Mouse (Mus musculus) intestine, embryonic 15.5 days (tissue): ENCODE results near the gene Nfrkb. TPM values are rescaled to one million over a fixed set of nuclear protein-coding genes. Genes with fewer than 3 reads are reported as not detected.

Source experiments
- ATAC-seq: fragments of 200-750 bp; cut with Nextera tagmentation; 2 replicates; pipeline ENCODE4 v1.8.0; 2017; ENCODE audit warnings: moderate TSS enrichment, moderate library complexity
- H3K27ac ChIP-seq: fragments of 300-500 bp; sonication (generic); 2 replicates; pipeline ENCODE4 v1.5.1; 2015; ENCODE audit warnings: mild to moderate bottlenecking, inconsistent platforms
- H3K27me3 ChIP-seq: fragments of 300-500 bp; sonication (generic); replicated peaks from 2 replicates; pipeline ENCODE4 v1.6.1; 2015; ENCODE audit warnings: inconsistent platforms
- H3K36me3 ChIP-seq: fragments of 300-500 bp; sonication (generic); 2 replicates; pipeline ENCODE4 v1.6.1; 2015; ENCODE audit warnings: inconsistent platforms
- H3K4me1 ChIP-seq: fragments of 300-500 bp; sonication (generic); replicated peaks from 2 replicates; pipeline ENCODE4 v1.6.1; 2015; ENCODE audit warnings: inconsistent platforms
- H3K4me2 ChIP-seq: fragments of 300-500 bp; sonication (generic); replicated peaks from 2 replicates; pipeline ENCODE4 v1.6.1; 2015; ENCODE audit warnings: mild to moderate bottlenecking, inconsistent platforms
- H3K4me3 ChIP-seq: fragments of 300-500 bp; sonication (generic); replicated peaks from 2 replicates; pipeline ENCODE4 v1.5.1; 2015; ENCODE audit warnings: inconsistent platforms
- H3K9ac ChIP-seq: fragments of 300-500 bp; sonication (generic); 2 replicates; pipeline ENCODE4 v1.6.1; 2015; ENCODE audit warnings: inconsistent platforms
- H3K9me3 ChIP-seq: fragments of 300-500 bp; sonication (generic); 2 replicates; pipeline ENCODE4 v1.6.1; 2016; ENCODE audit warnings: inconsistent platforms
- WGBS: fragments of 180-500 bp; shearing (Covaris S2); methylation state at CpG from one replicate; pipeline ENCODE4 v1.1.7; 2015; 5-methylcytosine and 5-hydroxymethylcytosine counted together
- polyA plus RNA-seq: library from polyadenylated mRNA; unstranded; fragments of >200 nt; fragmentation: Nextera tagmentation; extraction: Ambion mirVana; gene quantifications from 2 replicates; pipeline ENCODE4 v1.2.1, GENCODE M21; 2015

Nfrkb gene
- polyA plus RNA-seq: 17.3 and 18.2 TPM in 2 replicates

- peak; percentile 98 for ATAC-seq
- Histone ChIP-seq H3K27ac (peak within 1 kb of the TSS; percentile 29; the same call in 1 of the 2 replicates), H3K4me1 (peaks cover 4% of the 10 kb centered on the region), H3K9ac (peak within 1 kb of the TSS; percentile 78), H3K9me3 (no peaks in the 10 kb centered on the region), H3K36me3 (no peaks in the 10 kb centered on the region), H3K4me3 (peak within 1 kb of the TSS; percentile 84), H3K27me3 (no peaks in the 10 kb centered on the region), H3K4me2 (peak within 1 kb of the TSS; percentile 69)
- under 1% methylated on average over 46 of the region's 46 CpGs for WGBS
These were observed at the start of gene Nfrkb for GRCm38 (mm10) chr9:31385947-31386354. TSS of gene Nfrkb (plus strand) at chr9:31386192.

GRCm38 (mm10) chr9:31344289-31344831 lies 41.6 kb upstream of the Nfrkb start:
- no peak for ATAC-seq
- H3K27ac ChIP-seq: no peak overlapping the region
- H3K4me3 ChIP-seq: no peak overlapping the region
- no peaks in the 10 kb centered on the region for H3K9me3 ChIP-seq
- H3K4me2 ChIP-seq: no peak overlapping the region
- H3K36me3 ChIP-seq: 0 out of 2 replicates have a peak, but pooled peaks cover 2% of the 10 kb centered on the region
- 0 out of 2 replicates have a peak, but pooled peaks cover 3% of the 10 kb centered on the region for H3K4me1 ChIP-seq
- WGBS: 70% methylated on average over 11 of the region's 11 CpGs
- H3K9ac ChIP-seq: no peak overlapping the region
- no peaks in the 10 kb centered on the region for H3K27me3 ChIP-seq

GRCm38 (mm10) chr9:31346575-31347080 lies 39.4 kb upstream of the Nfrkb start:
- H3K4me3 ChIP-seq: no peak overlapping the region
- H3K27me3 ChIP-seq: no peaks in the 10 kb centered on the region
- no peak overlapping the region for H3K27ac ChIP-seq
- H3K36me3 ChIP-seq: no peaks in the 10 kb centered on the region
- 0 out of 2 replicates have a peak, but pooled peaks cover 3% of the 10 kb centered on the region for H3K4me1 ChIP-seq
- WGBS: 65% methylated on average over 15 of the region's 15 CpGs
- H3K9me3 ChIP-seq: no peaks in the 10 kb centered on the region
- ATAC-seq: no peak
- H3K9ac ChIP-seq: no peak overlapping the region
- no peak overlapping the region for H3K4me2 ChIP-seq

GRCm38 (mm10) chr9:31348458-31348857 lies 37.5 kb upstream of the Nfrkb start:
- no peak overlapping the region for H3K27ac ChIP-seq
- H3K36me3 ChIP-seq: 0 out of 2 replicates have a peak, but pooled peaks cover 4% of the 10 kb centered on the region
- H3K9ac ChIP-seq: no peak overlapping the region
- H3K27me3 ChIP-seq: no peaks in the 10 kb centered on the region
- no peak overlapping the region for H3K4me3 ChIP-seq
- no peaks in the 10 kb centered on the region for H3K4me1 ChIP-seq
- WGBS: 75% methylated on average over 4 of the region's 4 CpGs
- H3K4me2 ChIP-seq: no peak overlapping the region
- H3K9me3 ChIP-seq: no peaks in the 10 kb centered on the region
- ATAC-seq: no peak

GRCm38 (mm10) chr9:31348915-31349314 lies 37.1 kb upstream of the Nfrkb start:
- 65% methylated on average over 11 of the region's 11 CpGs for WGBS
- no peaks in the 10 kb centered on the region for H3K9me3 ChIP-seq
- H3K36me3 ChIP-seq: 0 out of 2 replicates have a peak, but pooled peaks cover 6% of the 10 kb centered on the region
- no peaks in the 10 kb centered on the region for H3K4me1 ChIP-seq
- no peaks in the 10 kb centered on the region for H3K27me3 ChIP-seq
- H3K27ac ChIP-seq: no peak overlapping the region
- no peak overlapping the region for H3K4me3 ChIP-seq
- ATAC-seq: peak; percentile 65; the same call in 1 of the 2 replicates
- H3K4me2 ChIP-seq: no peak overlapping the region
- H3K9ac ChIP-seq: no peak overlapping the region

- 83% methylated on average over 2 of the region's 2 CpGs for WGBS
These were observed 33.3 kb upstream of the Nfrkb start for GRCm38 (mm10) chr9:31352716-31353115.

GRCm38 (mm10) chr9:31353518-31353917 lies 32.5 kb upstream of the Nfrkb start:
- H3K4me3 ChIP-seq: no peak overlapping the region
- ATAC-seq: no peak
- no peak overlapping the region for H3K4me2 ChIP-seq
- no peaks in the 10 kb centered on the region for H3K4me1 ChIP-seq
- no peak overlapping the region for H3K9ac ChIP-seq
- H3K27me3 ChIP-seq: no peaks in the 10 kb centered on the region
- H3K27ac ChIP-seq: no peak overlapping the region
- H3K36me3 ChIP-seq: 0 out of 2 replicates have a peak, but pooled peaks cover 9% of the 10 kb centered on the region
- 74% methylated on average over 10 of the region's 10 CpGs for WGBS
- H3K9me3 ChIP-seq: no peaks in the 10 kb centered on the region

More at GRCm38 (mm10) chr9:31352716-31353115, 33.3 kb upstream of the Nfrkb start:
- Histone ChIP-seq H3K4me1 (no peaks in the 10 kb centered on the region), H3K4me2 (no peak overlapping the region), H3K4me3 (no peak overlapping the region), H3K9me3 (no peaks in the 10 kb centered on the region), H3K27ac (no peak overlapping the region), H3K36me3 (0 out of 2 replicates have a peak, but pooled peaks cover 9% of the 10 kb centered on the region), H3K27me3 (no peaks in the 10 kb centered on the region), H3K9ac (no peak overlapping the region)
- ATAC-seq: no peak

- Histone ChIP-seq H3K9me3 (no peaks in the 10 kb centered on the region), H3K27ac (no peak overlapping the region), H3K4me2 (no peak overlapping the region), H3K36me3 (0 out of 2 replicates have a peak, but pooled peaks cover 14% of the 10 kb centered on the region), H3K9ac (no peak overlapping the region), H3K4me3 (no peak overlapping the region), H3K27me3 (no peaks in the 10 kb centered on the region), H3K4me1 (no peaks in the 10 kb centered on the region)
- ATAC-seq: 0 out of 2 replicates have a peak, but pooled peaks have one; percentile 25
- 65% methylated on average over 7 of the region's 7 CpGs for WGBS
These were observed 31.9 kb upstream of the Nfrkb start for GRCm38 (mm10) chr9:31354051-31354450.

GRCm38 (mm10) chr9:31363698-31364609 lies 22.0 kb upstream of the Nfrkb start:
- no peak for ATAC-seq
- Histone ChIP-seq H3K9ac (no peak overlapping the region), H3K4me3 (no peak overlapping the region), H3K27ac (no peak overlapping the region), H3K4me2 (no peak overlapping the region), H3K27me3 (no peaks in the 10 kb centered on the region), H3K9me3 (no peaks in the 10 kb centered on the region), H3K4me1 (no peaks in the 10 kb centered on the region), H3K36me3 (peaks cover 4% of the 10 kb centered on the region; the same call in 1 of the 2 replicates)
- 90% methylated on average over 9 of the region's 9 CpGs for WGBS

- no peak for ATAC-seq
- no peak overlapping the region for H3K27ac ChIP-seq
- 57% methylated on average over 8 of the region's 8 CpGs for WGBS
These were observed 20.9 kb upstream of the Nfrkb start for GRCm38 (mm10) chr9:31365086-31365485.

GRCm38 (mm10) chr9:31371740-31372139 lies 14.3 kb upstream of the Nfrkb start:
- no peak overlapping the region for H3K9ac ChIP-seq
- 93% methylated on average over 3 of the region's 3 CpGs for WGBS
- no peak for ATAC-seq

More at GRCm38 (mm10) chr9:31365086-31365485, 20.9 kb upstream of the Nfrkb start:
- Histone ChIP-seq H3K9me3 (no peaks in the 10 kb centered on the region), H3K4me1 (no peaks in the 10 kb centered on the region), H3K4me2 (no peak overlapping the region), H3K27me3 (no peaks in the 10 kb centered on the region), H3K4me3 (no peak overlapping the region), H3K36me3 (peaks cover 3% of the 10 kb centered on the region; the same call in 1 of the 2 replicates), H3K9ac (no peak overlapping the region)

GRCm38 (mm10) chr9:31376661-31377060 lies 9.3 kb upstream of the Nfrkb start:
- no peaks in the 10 kb centered on the region for H3K36me3 ChIP-seq
- no peak overlapping the region for H3K9ac ChIP-seq
- no peaks in the 10 kb centered on the region for H3K27me3 ChIP-seq
- ATAC-seq: no peak
- H3K4me3 ChIP-seq: no peak overlapping the region
- H3K4me2 ChIP-seq: no peak overlapping the region
- no peak overlapping the region for H3K27ac ChIP-seq
- no peaks in the 10 kb centered on the region for H3K4me1 ChIP-seq
- H3K9me3 ChIP-seq: no peaks in the 10 kb centered on the region

More at GRCm38 (mm10) chr9:31371740-31372139, 14.3 kb upstream of the Nfrkb start:
- Histone ChIP-seq H3K4me2 (no peak overlapping the region), H3K9me3 (no peaks in the 10 kb centered on the region), H3K4me1 (no peaks in the 10 kb centered on the region), H3K27me3 (no peaks in the 10 kb centered on the region), H3K36me3 (no peaks in the 10 kb centered on the region), H3K27ac (no peak overlapping the region), H3K4me3 (no peak overlapping the region)
